Mouse (Mus musculus) A20 (cell line): ENCODE measurements around the gene Arid3a.

Experiments used
- DNase-seq: peaks from one replicate; pipeline ENCODE4 v3.0.0-alpha.2; 2011; ENCODE audit warnings: low read depth, low spot score

The Arid3a gene

GRCm38 (mm10) chr10:79995636-79996035 lies 68.8 kb downstream of the Arid3a start:
- no peak for DNase-seq

- DNase-seq: peak; percentile 96
Measured at GRCm38 (mm10) chr10:79996272-79997033, 69.6 kb downstream of the Arid3a start, which contains the start of gene Abca7. Abca7 (plus strand) TSS chr10:79996494.

- DNase-seq: peak; percentile 85
Measured at GRCm38 (mm10) chr10:79997034-79997760, 70.4 kb downstream of the Arid3a start.

GRCm38 (mm10) chr10:79997819-79998218 lies 71.0 kb downstream of the Arid3a start:
- DNase-seq: no peak

GRCm38 (mm10) chr10:80001945-80002344 lies 75.1 kb downstream of the Arid3a start:
- no peak for DNase-seq

GRCm38 (mm10) chr10:80002829-80003228 lies 76.0 kb downstream of the Arid3a start:
- no peak for DNase-seq

GRCm38 (mm10) chr10:80003374-80004232 lies 76.8 kb downstream of the Arid3a start:
- DNase-seq: no peak

- DNase-seq: no peak
Measured at GRCm38 (mm10) chr10:80004233-80004705, 77.4 kb downstream of the Arid3a start.
